Mouse (Mus musculus) erythroblast, embryonic 14.5 days (primary cell): Measurements from ENCODE around the gene Cacybp. TPM values are rescaled to one million over a fixed set of nuclear protein-coding genes. Genes with fewer than 3 reads are reported as not detected.
A peak's percentile ranks its signal among the peaks of the same experiment; 100 is the strongest.

Experiments used
- H3K27me3 ChIP-seq: 2 replicates; pipeline ENCODE4 v1.6.1; 2012; ENCODE audit warnings: inconsistent platforms; ENCODE audit not compliant: control insufficient read depth
- H3K36me3 ChIP-seq: 2 replicates; pipeline ENCODE4 v1.6.1; 2012; ENCODE audit warnings: mild to moderate bottlenecking, inconsistent platforms; ENCODE audit not compliant: control insufficient read depth
- H3K4me1 ChIP-seq: 2 replicates; pipeline ENCODE4 v1.6.1; 2012; ENCODE audit warnings: inconsistent platforms; ENCODE audit not compliant: control insufficient read depth
- H3K4me3 ChIP-seq: replicated peaks from 2 replicates; pipeline ENCODE3; 2012; ENCODE audit warnings: moderate library complexity, mild to moderate bottlenecking, inconsistent platforms
- H3K9me3 ChIP-seq: 2 replicates; pipeline ENCODE4 v1.6.1; 2012; ENCODE audit warnings: low read length, inconsistent platforms, mixed read lengths; ENCODE audit not compliant: control insufficient read depth
- GATA1 ChIP-seq: IDR thresholded peaks from 2 replicates; pipeline ENCODE4 v1.6.1; 2012; ENCODE audit warnings: low read length, inconsistent platforms, mixed read lengths
- TAL1 ChIP-seq: IDR thresholded peaks from 3 replicates; pipeline ENCODE4 v1.6.1; 2012; ENCODE audit warnings: low read length, inconsistent platforms, mixed read lengths
- polyA plus RNA-seq: library from polyadenylated mRNA; stranded (reverse); fragments of >175 nt; gene quantifications from 2 replicates; pipeline ENCODE4 v1.2.3, GENCODE M21; 2012

The Cacybp gene
- polyA plus RNA-seq, 1 experiment, result 6.6 TPM

DNA sequence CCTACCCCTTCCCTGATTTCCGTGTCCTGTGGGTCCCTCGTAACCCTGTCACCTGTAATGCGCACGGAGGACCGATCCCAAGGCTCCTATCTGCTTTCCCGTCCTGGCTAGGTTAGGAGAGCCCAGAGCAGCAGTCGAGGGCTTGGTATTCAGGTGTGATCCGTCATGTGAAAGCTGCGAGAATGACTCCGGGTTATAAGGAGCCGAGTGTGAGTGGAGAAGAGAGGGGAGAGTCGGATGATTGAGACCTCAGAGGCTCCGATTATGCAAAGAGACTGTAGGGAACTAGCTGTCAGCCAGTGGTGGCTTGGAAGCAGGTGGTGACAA lies 17.4 kb downstream of the Cacybp start:
- no peaks in the 10 kb centered on the region for H3K9me3 ChIP-seq
- peak overlapping the region; percentile 79 for H3K4me3 ChIP-seq
- H3K4me1 ChIP-seq, result peaks cover 20% of the 10 kb centered on the region
- TF ChIP-seq TAL1, result no peak
- no peak for TF ChIP-seq GATA1
- H3K36me3 ChIP-seq, result peaks cover 39% of the 10 kb centered on the region
- no peaks in the 10 kb centered on the region for H3K27me3 ChIP-seq

DNA sequence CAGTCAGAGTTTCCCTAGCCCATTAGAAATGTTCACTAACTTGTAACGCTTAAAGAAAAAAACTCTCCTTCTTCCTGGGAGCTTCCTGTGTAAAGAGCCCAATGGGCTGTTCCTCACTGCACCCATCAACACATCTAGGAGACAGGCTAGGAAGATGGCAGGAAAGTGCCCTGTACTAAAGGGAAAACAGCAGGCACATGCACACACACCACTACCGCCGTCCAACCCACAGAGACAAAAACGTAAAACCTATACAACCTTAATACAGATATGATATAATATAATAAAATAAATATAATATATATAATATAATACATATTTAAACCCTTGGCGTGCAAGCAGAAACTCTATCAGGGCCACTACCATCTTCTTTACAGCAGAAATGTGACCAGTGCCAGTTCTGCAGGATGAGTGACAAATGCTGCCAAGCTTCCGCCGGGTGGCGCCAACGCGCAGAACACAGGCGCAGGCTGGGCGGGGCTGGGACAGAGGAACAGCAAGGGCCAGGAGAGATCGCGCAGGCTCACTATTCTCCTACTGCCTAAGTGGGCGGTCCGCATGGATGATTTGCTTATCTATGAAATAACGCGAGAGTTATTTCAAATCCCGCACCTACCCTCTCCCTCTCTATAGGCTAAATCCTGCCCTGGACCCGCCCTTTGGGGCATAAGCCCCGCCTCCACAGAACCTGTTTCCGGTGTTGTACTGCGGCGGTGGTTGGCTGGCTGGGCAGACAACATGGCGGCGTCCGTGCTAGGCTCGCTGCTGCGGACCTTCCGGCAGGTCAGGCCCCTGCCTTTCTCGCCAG lies 17.9 kb downstream of the Cacybp start, which contains the start of gene Mrps14:
Gene Mrps14, plus strand, starts transcription at position 687 of the 808 bp plus-strand sequence.
- Histone ChIP-seq H3K9me3 (no peaks in the 10 kb centered on the region), H3K4me1 (peaks cover 20% of the 10 kb centered on the region), H3K27me3 (no peaks in the 10 kb centered on the region), H3K4me3 (peak within 1 kb of the TSS; percentile 79), H3K36me3 (peaks cover 33% of the 10 kb centered on the region)
- TF ChIP-seq GATA1, result peak; percentile 37; the same call in 1 of the 2 replicates
- no peak for TF ChIP-seq TAL1

GRCm38 (mm10) chr1:160184506-160184905 lies 28.2 kb downstream of the Cacybp start:
- TF ChIP-seq TAL1, result no peak
- TF ChIP-seq GATA1, result no peak
- no peaks in the 10 kb centered on the region for H3K4me1 ChIP-seq
- no peaks in the 10 kb centered on the region for H3K9me3 ChIP-seq

DNA sequence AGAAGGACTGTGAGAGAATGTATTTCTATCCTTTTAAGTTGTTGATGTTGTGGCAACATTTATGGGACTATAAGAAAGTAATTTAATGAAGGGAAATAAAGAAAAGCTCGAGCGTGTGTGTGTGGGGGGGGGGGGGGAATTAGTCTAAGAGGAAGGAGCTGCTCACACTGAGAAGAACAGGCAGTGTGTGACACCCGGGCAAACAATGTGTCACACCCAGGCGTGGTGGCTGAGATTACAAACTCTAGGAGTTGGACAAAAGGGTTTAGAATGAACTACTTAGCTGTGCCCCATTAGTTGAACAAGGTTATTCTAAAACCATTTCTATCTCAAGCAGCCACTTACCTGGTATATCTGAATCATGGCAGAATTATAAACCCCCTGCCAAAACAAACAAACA lies 31.5 kb downstream of the Cacybp start:
- H3K27me3 ChIP-seq, result no peaks in the 10 kb centered on the region
- no peaks in the 10 kb centered on the region for H3K9me3 ChIP-seq
- TF ChIP-seq TAL1, result no peak
- no peak for TF ChIP-seq GATA1
- H3K4me3 ChIP-seq, result no peak overlapping the region
- no peaks in the 10 kb centered on the region for H3K36me3 ChIP-seq
- no peaks in the 10 kb centered on the region for H3K4me1 ChIP-seq

More at GRCm38 (mm10) chr1:160184506-160184905, 28.2 kb downstream of the Cacybp start:
- no peak overlapping the region for H3K4me3 ChIP-seq
- no peaks in the 10 kb centered on the region for H3K36me3 ChIP-seq
- H3K27me3 ChIP-seq, result no peaks in the 10 kb centered on the region

DNA sequence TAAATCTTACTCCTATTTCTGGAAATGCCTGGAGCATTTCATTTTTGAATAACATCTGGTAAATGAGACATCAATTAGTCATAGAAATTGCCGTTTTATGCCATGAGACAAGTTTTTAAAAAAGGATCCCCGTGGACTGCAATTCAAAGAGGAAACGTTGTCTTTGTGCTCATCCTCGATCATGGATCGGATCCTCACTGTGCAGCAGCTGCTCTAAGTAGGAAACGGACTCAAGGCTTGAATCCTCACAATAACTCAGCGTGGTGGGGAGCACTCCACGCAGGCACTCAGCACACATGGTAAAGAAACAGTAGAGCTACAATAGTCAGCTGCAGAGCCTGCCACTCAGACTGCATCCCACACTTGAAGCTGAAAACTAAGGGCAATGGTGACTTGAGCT lies 35.8 kb downstream of the Cacybp start:
- no peak overlapping the region for H3K4me3 ChIP-seq
- TF ChIP-seq GATA1 (no peak), TAL1 (no peak)

GRCm38 (mm10) chr1:160166600-160166999 lies 46.1 kb downstream of the Cacybp start:
- Histone ChIP-seq H3K36me3 (no peaks in the 10 kb centered on the region), H3K27me3 (no peaks in the 10 kb centered on the region), H3K4me1 (no peaks in the 10 kb centered on the region), H3K4me3 (no peak overlapping the region), H3K9me3 (no peaks in the 10 kb centered on the region)
- TF ChIP-seq TAL1 (no peak), GATA1 (no peak)

More for the DNA sequence above, 35.8 kb downstream of the Cacybp start:
- Histone ChIP-seq H3K27me3 (no peaks in the 10 kb centered on the region), H3K4me1 (no peaks in the 10 kb centered on the region), H3K9me3 (no peaks in the 10 kb centered on the region), H3K36me3 (no peaks in the 10 kb centered on the region)

DNA sequence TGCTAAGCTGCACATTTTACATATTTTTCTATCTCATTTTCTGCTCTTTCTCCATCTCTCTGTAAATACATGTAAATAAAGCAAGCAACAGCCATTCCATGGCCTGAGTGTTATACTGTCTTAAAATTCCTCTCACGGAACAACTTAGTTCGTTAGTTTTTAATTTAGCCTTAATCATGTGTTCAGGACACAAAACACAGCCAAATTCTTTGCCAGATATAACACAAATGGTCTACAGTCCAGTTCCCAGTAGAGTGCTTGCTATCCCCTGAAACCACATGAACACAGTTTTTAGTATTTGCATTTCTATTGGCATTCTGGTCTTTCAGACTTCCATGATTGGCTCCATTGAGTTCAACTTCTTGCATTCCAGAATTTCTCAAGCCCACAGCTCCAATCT lies 54.5 kb downstream of the Cacybp start:
- TF ChIP-seq GATA1, result no peak
- TF ChIP-seq TAL1, result no peak
- Histone ChIP-seq H3K4me1 (no peaks in the 10 kb centered on the region), H3K27me3 (no peaks in the 10 kb centered on the region), H3K4me3 (no peak overlapping the region), H3K36me3 (no peaks in the 10 kb centered on the region), H3K9me3 (no peaks in the 10 kb centered on the region)

GRCm38 (mm10) chr1:160153480-160153879 lies 59.2 kb downstream of the Cacybp start, which contains the start of gene Tnn:
Gene Tnn (minus strand): TSS chr1:160153580.
- Histone ChIP-seq H3K36me3 (no peaks in the 10 kb centered on the region), H3K4me3 (no peak within 1 kb of the TSS), H3K9me3 (no peaks in the 10 kb centered on the region), H3K27me3 (no peaks in the 10 kb centered on the region), H3K4me1 (no peaks in the 10 kb centered on the region)
- TF ChIP-seq GATA1 (no peak), TAL1 (no peak)

Other genes starting within 250 kb of the Cacybp start
- 3.7 and 4.4 TPM in 2 replicates for gene 4930523C07Rik, start 168.5 kb downstream of the Cacybp start, polyA plus RNA-seq
- not detected in 2 replicates for gene Tnn, start 59.3 kb downstream of the Cacybp start, polyA plus RNA-seq
- gene Mrps14, start 17.7 kb downstream of the Cacybp start, polyA plus RNA-seq, result 0.42 and 0.47 TPM in 2 replicates